Mouse (Mus musculus): Measurements from ENCODE around the gene Rpl36a. TPM values are rescaled to one million over a fixed set of nuclear protein-coding genes. Genes with fewer than 3 reads are reported as not detected.
A peak's percentile ranks its signal among the peaks of the same experiment; 100 is the strongest.

Rpl36a gene
- polyA plus RNA-seq, 1 experiment from 2014 or later = 609 TPM

GRCm38 (mm10) chrX:134588261-134588660 lies 2.8 kb downstream of the Rpl36a start:
- WGBS = 82% methylated on average over 4 of the region's 4 CpGs
- Histone ChIP-seq H3K36me3 (ENCODE audit: control insufficient read depth, insufficient read depth, low read length) (peaks cover 7% of the 10 kb centered on the region), H3K4me2 (ENCODE audit: low read length) (no peak overlapping the region), H3K27me3 (replicated peaks; ENCODE audit: control insufficient read depth, insufficient read depth, low read length) (no peaks in the 10 kb centered on the region), H3K4me1 (replicated peaks; ENCODE audit: control insufficient read depth, insufficient read depth, low read length) (no peaks in the 10 kb centered on the region), H3K9ac (ENCODE audit: low read length) (no peak overlapping the region), H3K4me3 (ENCODE audit: low read depth, low read length) (no peak overlapping the region), H3K27ac (ENCODE audit: low read depth) (no peak overlapping the region), H3K9me3 (ENCODE audit: control insufficient read depth, low read length) (no peaks in the 10 kb centered on the region)
- DNase-seq (ENCODE audit: low spot score) (no peak), ATAC-seq (replicated peaks; ENCODE audit: low FRiP score, low TSS enrichment, low read depth) (no peak)

DNA sequence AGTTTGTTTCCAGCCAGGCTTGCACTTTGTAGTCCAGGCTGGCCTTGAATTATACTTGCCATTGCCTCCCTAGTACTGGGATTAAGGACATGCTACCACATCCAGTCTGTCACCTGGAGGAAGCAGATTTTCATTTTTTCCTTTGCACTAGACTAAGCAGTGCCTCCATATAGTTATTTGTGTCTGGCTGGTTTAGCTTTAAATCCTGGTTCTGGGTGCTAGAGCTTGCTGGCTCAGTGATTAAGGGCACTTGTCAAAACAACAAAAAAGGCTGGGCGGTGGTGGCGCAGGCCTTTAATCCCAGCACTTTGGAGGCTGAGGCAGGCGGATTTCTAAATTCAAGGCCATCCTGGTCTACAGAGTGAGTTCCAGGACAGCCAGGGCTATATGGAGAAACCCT lies 3.5 kb downstream of the Rpl36a start:
- Histone ChIP-seq H3K9me3 (ENCODE audit: control insufficient read depth, low read length) (no peaks in the 10 kb centered on the region), H3K27ac (ENCODE audit: low read depth) (no peak overlapping the region), H3K4me1 (replicated peaks; ENCODE audit: control insufficient read depth, insufficient read depth, low read length) (no peaks in the 10 kb centered on the region), H3K4me2 (ENCODE audit: low read length) (no peak overlapping the region), H3K36me3 (ENCODE audit: control insufficient read depth, insufficient read depth, low read length) (peaks cover 7% of the 10 kb centered on the region), H3K9ac (ENCODE audit: low read length) (no peak overlapping the region), H3K27me3 (replicated peaks; ENCODE audit: control insufficient read depth, insufficient read depth, low read length) (no peaks in the 10 kb centered on the region), H3K4me3 (ENCODE audit: low read depth, low read length) (no peak overlapping the region)
- no peak for DNase-seq (ENCODE audit: low spot score)
- 85% methylated on average over 3 of the region's 3 CpGs for WGBS
- ATAC-seq (replicated peaks; ENCODE audit: low FRiP score, low TSS enrichment, low read depth) = no peak

DNA sequence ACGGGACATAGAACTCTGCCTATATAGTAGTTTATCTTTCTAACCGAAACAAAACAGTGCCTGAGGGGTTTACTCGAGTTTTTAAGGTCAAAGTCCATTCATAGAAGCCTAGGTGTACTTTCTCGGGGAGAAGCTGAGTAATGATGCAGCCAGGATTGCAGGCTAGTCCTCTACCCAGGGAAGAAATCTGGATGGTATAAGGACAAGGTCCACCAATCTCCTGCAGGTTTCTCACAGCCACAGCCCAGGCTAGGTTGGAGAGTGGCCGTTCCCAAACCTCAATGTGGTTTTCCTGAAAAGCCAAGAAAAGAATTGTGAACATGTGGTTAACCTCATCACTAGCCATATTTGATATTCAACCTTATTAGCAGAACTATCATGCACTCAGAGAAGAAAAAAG lies 4.4 kb downstream of the Rpl36a start:
- H3K27ac ChIP-seq (ENCODE audit: low read depth) = no peak overlapping the region
- DNase-seq (ENCODE audit: low spot score) = peak; percentile 6

DNA sequence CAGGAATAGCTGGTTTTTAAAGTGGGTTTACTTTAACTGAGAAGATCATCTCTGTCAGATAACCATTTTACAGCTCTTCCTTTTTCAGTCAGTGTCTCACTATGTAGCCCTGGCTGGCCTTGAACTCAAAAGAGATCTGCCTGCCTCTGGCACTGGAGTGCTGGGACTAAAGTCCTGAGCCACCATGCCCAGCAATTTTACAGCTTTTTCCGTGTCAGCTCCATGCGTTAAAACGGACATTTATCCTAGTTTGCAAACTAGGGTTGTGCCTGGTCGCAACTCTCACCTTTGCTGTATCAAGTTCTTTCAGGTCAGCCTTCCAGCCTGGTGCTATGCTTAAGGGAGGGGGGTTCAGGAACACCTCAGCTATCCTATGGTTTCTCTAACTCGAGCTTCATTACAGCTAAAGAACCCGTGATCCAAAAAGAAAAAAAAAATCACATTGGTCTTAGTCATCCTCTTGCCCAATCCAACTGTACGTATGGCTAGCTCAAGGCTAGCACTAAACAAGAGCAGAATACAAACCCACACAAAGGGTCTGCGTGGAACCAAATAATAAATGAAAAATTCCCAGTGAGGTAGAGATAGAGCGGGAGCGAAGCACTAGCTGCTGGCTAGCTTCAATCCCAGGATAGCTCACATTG lies 14.6 kb downstream of the Rpl36a start:
- DNase-seq (ENCODE audit: low spot score) = no peak
- Histone ChIP-seq H3K27me3 (replicated peaks; ENCODE audit: control insufficient read depth, insufficient read depth, low read length) (no peaks in the 10 kb centered on the region), H3K9me3 (ENCODE audit: control insufficient read depth, low read length) (no peaks in the 10 kb centered on the region), H3K4me1 (replicated peaks; ENCODE audit: control insufficient read depth, insufficient read depth, low read length) (no peaks in the 10 kb centered on the region), H3K27ac (ENCODE audit: low read depth) (peak overlapping the region; percentile 54; the same call in 1 of the 2 replicates), H3K9ac (ENCODE audit: low read length) (peak overlapping the region; percentile 51), H3K36me3 (ENCODE audit: control insufficient read depth, insufficient read depth, low read length) (no peaks in the 10 kb centered on the region), H3K4me2 (ENCODE audit: low read length) (peak overlapping the region; percentile 49), H3K4me3 (ENCODE audit: low read depth, low read length) (peak overlapping the region; percentile 55)
- 22% methylated on average over 10 of the region's 10 CpGs for WGBS
- no peak for ATAC-seq (replicated peaks; ENCODE audit: low FRiP score, low TSS enrichment, low read depth)

More for the DNA sequence above, 4.4 kb downstream of the Rpl36a start:
- WGBS = 50% methylated on average over 5 of the region's 5 CpGs
- Histone ChIP-seq H3K9me3 (ENCODE audit: control insufficient read depth, low read length) (no peaks in the 10 kb centered on the region), H3K4me1 (replicated peaks; ENCODE audit: control insufficient read depth, insufficient read depth, low read length) (no peaks in the 10 kb centered on the region), H3K4me3 (ENCODE audit: low read depth, low read length) (no peak overlapping the region), H3K36me3 (ENCODE audit: control insufficient read depth, insufficient read depth, low read length) (peaks cover 7% of the 10 kb centered on the region), H3K27me3 (replicated peaks; ENCODE audit: control insufficient read depth, insufficient read depth, low read length) (no peaks in the 10 kb centered on the region), H3K9ac (ENCODE audit: low read length) (no peak overlapping the region), H3K4me2 (ENCODE audit: low read length) (no peak overlapping the region)
- ATAC-seq (replicated peaks; ENCODE audit: low FRiP score, low TSS enrichment, low read depth) = no peak

DNA sequence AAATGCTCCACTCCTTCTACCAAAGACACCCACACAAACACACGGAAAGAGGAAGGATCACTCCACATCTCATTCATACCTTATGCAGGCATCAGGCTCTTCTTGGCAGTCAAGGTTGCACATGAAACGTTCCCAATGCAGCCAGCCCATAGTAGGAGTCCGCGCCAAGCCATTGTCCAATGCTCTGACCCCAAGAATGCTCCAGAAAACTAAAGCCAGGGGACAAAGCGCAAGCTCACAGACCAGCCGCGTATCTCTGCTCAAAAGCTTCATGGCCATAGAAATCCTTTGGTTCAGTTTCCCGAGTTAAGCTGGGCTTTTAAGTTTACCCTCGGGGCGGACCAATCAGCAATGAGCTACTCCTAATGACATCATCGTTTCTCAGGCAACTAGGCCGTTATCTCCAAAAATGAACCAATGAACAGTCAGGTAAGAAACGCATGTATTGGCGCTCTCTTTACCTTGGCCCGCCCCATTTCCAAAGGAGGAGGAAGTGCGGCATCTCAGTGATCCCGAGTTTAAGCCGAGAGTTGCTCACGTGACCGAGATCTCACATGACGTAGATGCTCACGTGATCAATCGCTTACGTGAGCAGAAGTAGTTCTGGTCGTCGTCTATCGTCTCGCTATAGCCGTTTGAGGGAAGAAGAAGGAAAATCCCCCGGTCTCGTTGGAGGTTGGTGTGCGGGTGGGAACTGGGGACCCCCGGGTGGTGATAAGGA lies 15.4 kb downstream of the Rpl36a start, which contains the start of the genes Gla and Hnrnph2:
Gla (minus strand) TSS at position 467 of the 721 bp plus-strand sequence.
Hnrnph2 (plus strand) TSS at position 521 of the 721 bp plus-strand sequence.
- Histone ChIP-seq H3K36me3 (ENCODE audit: control insufficient read depth, insufficient read depth, low read length) (no peaks in the 10 kb centered on the region), H3K4me2 (ENCODE audit: low read length) (peak within 1 kb of the TSS; percentile 49), H3K9me3 (ENCODE audit: control insufficient read depth, low read length) (no peaks in the 10 kb centered on the region), H3K27me3 (replicated peaks; ENCODE audit: control insufficient read depth, insufficient read depth, low read length) (no peaks in the 10 kb centered on the region), H3K27ac (ENCODE audit: low read depth) (peak within 1 kb of the TSS; percentile 85), H3K4me3 (ENCODE audit: low read depth, low read length) (peak within 1 kb of the TSS; percentile 55), H3K9ac (ENCODE audit: low read length) (peak within 1 kb of the TSS; percentile 55), H3K4me1 (replicated peaks; ENCODE audit: control insufficient read depth, insufficient read depth, low read length) (no peaks in the 10 kb centered on the region)
- DNase-seq (ENCODE audit: low spot score) = peak; percentile 89
- WGBS = 18% methylated on average over 33 of the region's 33 CpGs
- ATAC-seq (replicated peaks; ENCODE audit: low FRiP score, low TSS enrichment, low read depth) = peak; percentile 99

- H3K4me2 ChIP-seq (ENCODE audit: low read length) = peak overlapping the region; percentile 48
- no peaks in the 10 kb centered on the region for H3K4me1 ChIP-seq (replicated peaks; ENCODE audit: control insufficient read depth, insufficient read depth, low read length)
- peak; percentile 82 for ATAC-seq (replicated peaks; ENCODE audit: low FRiP score, low TSS enrichment, low read depth)
- H3K9me3 ChIP-seq (ENCODE audit: control insufficient read depth, low read length) = no peaks in the 10 kb centered on the region
- H3K27me3 ChIP-seq (replicated peaks; ENCODE audit: control insufficient read depth, insufficient read depth, low read length) = no peaks in the 10 kb centered on the region
- peak overlapping the region; percentile 55 for H3K4me3 ChIP-seq (ENCODE audit: low read depth, low read length)
- no peak for DNase-seq (ENCODE audit: low spot score)
- peak overlapping the region; percentile 85 for H3K27ac ChIP-seq (ENCODE audit: low read depth)
- H3K9ac ChIP-seq (ENCODE audit: low read length) = peak overlapping the region; percentile 55
- H3K36me3 ChIP-seq (ENCODE audit: control insufficient read depth, insufficient read depth, low read length) = no peaks in the 10 kb centered on the region
- 11% methylated on average over 41 of the region's 43 CpGs for WGBS
Observed at GRCm38 (mm10) chrX:134601380-134602120, 16.1 kb downstream of the Rpl36a start.

- no peaks in the 10 kb centered on the region for H3K9me3 ChIP-seq (ENCODE audit: control insufficient read depth, low read length)
- no peak overlapping the region for H3K4me3 ChIP-seq (ENCODE audit: low read depth, low read length)
- no peak overlapping the region for H3K27ac ChIP-seq (ENCODE audit: low read depth)
- 29% methylated on average over 4 of the region's 4 CpGs for WGBS
- H3K4me2 ChIP-seq (ENCODE audit: low read length) = no peak overlapping the region
- peaks cover 5% of the 10 kb centered on the region for H3K36me3 ChIP-seq (ENCODE audit: control insufficient read depth, insufficient read depth, low read length)
- H3K27me3 ChIP-seq (replicated peaks; ENCODE audit: control insufficient read depth, insufficient read depth, low read length) = no peaks in the 10 kb centered on the region
- ATAC-seq (replicated peaks; ENCODE audit: low FRiP score, low TSS enrichment, low read depth) = no peak
- H3K4me1 ChIP-seq (replicated peaks; ENCODE audit: control insufficient read depth, insufficient read depth, low read length) = no peaks in the 10 kb centered on the region
- peak; percentile 53 for DNase-seq (ENCODE audit: low spot score)
- no peak overlapping the region for H3K9ac ChIP-seq (ENCODE audit: low read length)
Observed at GRCm38 (mm10) chrX:134609472-134609871, 24.0 kb downstream of the Rpl36a start.

- Histone ChIP-seq H3K4me3 (ENCODE audit: low read depth, low read length) (no peak overlapping the region), H3K9ac (ENCODE audit: low read length) (no peak overlapping the region), H3K27ac (ENCODE audit: low read depth) (no peak overlapping the region), H3K4me2 (ENCODE audit: low read length) (no peak overlapping the region), H3K4me1 (replicated peaks; ENCODE audit: control insufficient read depth, insufficient read depth, low read length) (no peaks in the 10 kb centered on the region), H3K27me3 (replicated peaks; ENCODE audit: control insufficient read depth, insufficient read depth, low read length) (no peaks in the 10 kb centered on the region), H3K36me3 (ENCODE audit: control insufficient read depth, insufficient read depth, low read length) (peaks cover 5% of the 10 kb centered on the region), H3K9me3 (ENCODE audit: control insufficient read depth, low read length) (no peaks in the 10 kb centered on the region)
- no peak for ATAC-seq (replicated peaks; ENCODE audit: low FRiP score, low TSS enrichment, low read depth)
- 71% methylated on average over 4 of the region's 4 CpGs for WGBS
- DNase-seq (ENCODE audit: low spot score) = no peak
Observed at GRCm38 (mm10) chrX:134610984-134611383, 25.5 kb downstream of the Rpl36a start.

Measured in intestine, embryonic 14.5 days (tissue).